Mouse (Mus musculus) liver, adult (tissue): ENCODE measurements around the gene Olfr979.
"Not testable (repeated sequence)": the region's sequence is repeated elsewhere in the genome, so short reads cannot be mapped to it uniquely, and the experiment has no call there.

Experiments used
- GATA4 ChIP-seq: IDR thresholded peaks from 2 replicates; pipeline ENCODE4 v1.6.1; 2014; ENCODE audit warnings: mild to moderate bottlenecking, low read length; ENCODE audit not compliant: insufficient replicate concordance

The Olfr979 gene

GRCm38 (mm10) chr9:40003365-40003764, at the start of gene Olfr979:
TSS of gene Olfr979 (minus strand) at chr9:40003465.
- no peak for TF ChIP-seq GATA4

GRCm38 (mm10) chr9:40050138-40050537, 46.9 kb upstream of the Olfr979 start:
- TF ChIP-seq GATA4, result no peak

GRCm38 (mm10) chr9:40021164-40021563, 17.9 kb upstream of the Olfr979 start, which contains the start of gene Olfr981:
TSS of gene Olfr981 (plus strand) at chr9:40021464.
- TF ChIP-seq GATA4, result no peak

- TF ChIP-seq GATA4, result no peak
These were observed 6.2 kb upstream of the Olfr979 start, which contains the start of gene Olfr980 for GRCm38 (mm10) chr9:40009482-40009881. TSS of gene Olfr980 (minus strand) at chr9:40009582.

GRCm38 (mm10) chr9:39991813-39992212, 11.5 kb downstream of the Olfr979 start, which contains the start of gene Olfr978:
TSS of gene Olfr978 (plus strand) at chr9:39992113.
- TF ChIP-seq GATA4, result no peak

- not testable (repeated sequence) for TF ChIP-seq GATA4
These were observed 42.2 kb downstream of the Olfr979 start, which contains the start of gene Olfr976 for GRCm38 (mm10) chr9:39961033-39961432. TSS of gene Olfr976 (minus strand) at chr9:39961133.

GRCm38 (mm10) chr9:39951946-39952345, 51.3 kb downstream of the Olfr979 start, which contains the start of gene Olfr975:
TSS of gene Olfr975 (minus strand) at chr9:39952046.
- no peak for TF ChIP-seq GATA4
